Mouse (Mus musculus) CH12.LX (cell line): ENCODE results near the gene Mtg1. TPM values are rescaled to one million over a fixed set of nuclear protein-coding genes. Genes with fewer than 3 reads are reported as not detected.

Experiments
- DNase-seq: peaks from one replicate; pipeline ENCODE4 v3.0.0-alpha.2; 2013; ENCODE audit errors: extremely low read depth
- H3K27ac ChIP-seq: 2 replicates; pipeline ENCODE4 v1.5.1; 2012; ENCODE audit warnings: low read depth, mild to moderate bottlenecking, control low read depth, moderate library complexity; ENCODE audit not compliant: insufficient read depth
- H3K27me3 ChIP-seq: replicated peaks from 2 replicates; pipeline ENCODE3; 2012; ENCODE audit warnings: inconsistent platforms
- H3K36me3 ChIP-seq, 2 experiments: replicated peaks in 1 of 2; 2 replicates each; pipeline versions ENCODE3 to v1.6.1; 2012; ENCODE audit warnings: inconsistent platforms in 1 of 2, low read length in 1 of 2, mild to moderate bottlenecking in 1 of 2, mixed read lengths in 1 of 2, moderate library complexity in 1 of 2; ENCODE audit not compliant: control insufficient read depth in 1 of 2, insufficient read depth in 1 of 2
- H3K4me1 ChIP-seq, 2 experiments: 2 replicates each; pipeline ENCODE4 v1.6.1; 2012; ENCODE audit warnings: inconsistent platforms in 1 of 2, moderate library complexity in 1 of 2; ENCODE audit not compliant: insufficient read depth in 2 of 2, control insufficient read depth in 1 of 2
- H3K4me2 ChIP-seq: 2 replicates; pipeline ENCODE4 v1.6.1; 2012; ENCODE audit warnings: low read depth, mild to moderate bottlenecking, control low read depth; ENCODE audit not compliant: poor library complexity, insufficient read depth, severe bottlenecking
- H3K4me3 ChIP-seq, 3 experiments: fragments of 150-350 bp in 1 of 3; sonication (generic) in 1 of 3; replicated peaks in 1 of 3; 2 replicates each; pipeline versions ENCODE3 to v1.5.1; 2011 to 2012; ENCODE audit warnings: low read depth in 2 of 3, low read length in 2 of 3, mild to moderate bottlenecking in 2 of 3, moderate library complexity in 2 of 3, control low read depth in 1 of 3, improper control_type of control experiment in 1 of 3, inconsistent platforms in 1 of 3, mixed read lengths in 1 of 3; ENCODE audit not compliant: poor library complexity in 1 of 3
- H3K79me2 ChIP-seq: replicated peaks from 2 replicates; pipeline ENCODE4 v1.6.1; 2012; ENCODE audit warnings: mild to moderate bottlenecking, moderate library complexity; ENCODE audit not compliant: control insufficient read depth, poor library complexity, insufficient read depth, severe bottlenecking; ENCODE audit errors: extremely low read depth
- H3K9ac ChIP-seq: 2 replicates; pipeline ENCODE4 v1.6.1; 2012; ENCODE audit warnings: low read depth, mild to moderate bottlenecking, control low read depth, moderate library complexity; ENCODE audit not compliant: insufficient read depth
- H3K9me3 ChIP-seq: replicated peaks from 2 replicates; pipeline ENCODE3; 2012; ENCODE audit warnings: low read length, inconsistent platforms, mixed read lengths
- BHLHE40 ChIP-seq: IDR thresholded peaks from 2 replicates; pipeline ENCODE4 v1.6.1; 2011; ENCODE audit warnings: mild to moderate bottlenecking, low read depth, low read length, improper control_type of control experiment
- CHD1 ChIP-seq: IDR thresholded peaks from 2 replicates; pipeline ENCODE4 v1.6.1; 2012; ENCODE audit warnings: low read depth, low read length, improper control_type of control experiment, inconsistent platforms
- CHD2 ChIP-seq: IDR thresholded peaks from 2 replicates; pipeline ENCODE4 v1.6.1; 2011; ENCODE audit warnings: low read length, improper control_type of control experiment
- CTCF ChIP-seq, 2 experiments: IDR thresholded peaks in 1 of 2; conservative IDR thresholded peaks in 1 of 2; 2 replicates each; pipeline ENCODE4 v1.5.1; 2011 to 2012; ENCODE audit warnings: low read depth in 2 of 2, low read length in 2 of 2, improper control_type of control experiment in 1 of 2, inconsistent platforms in 1 of 2, mild to moderate bottlenecking in 1 of 2, moderate library complexity in 1 of 2
- E2F4 ChIP-seq: IDR thresholded peaks from 2 replicates; pipeline ENCODE4 v1.6.1; 2011; ENCODE audit warnings: low read depth, low read length, improper control_type of control experiment; ENCODE audit not compliant: insufficient replicate concordance
- ELF1 ChIP-seq: IDR thresholded peaks from 2 replicates; pipeline ENCODE4 v1.6.1; 2014; ENCODE audit warnings: low read depth, mild to moderate bottlenecking, inconsistent platforms, low read length, improper control_type of control experiment
- EP300 ChIP-seq: IDR thresholded peaks from 2 replicates; pipeline ENCODE4 v1.6.1; 2011; ENCODE audit warnings: low read length, improper control_type of control experiment
- ETS1 ChIP-seq: conservative IDR thresholded peaks from 2 replicates; pipeline ENCODE4 v1.6.1; 2012; ENCODE audit warnings: low read depth, mild to moderate bottlenecking, inconsistent platforms, low read length, improper control_type of control experiment, moderate library complexity
- IRF4 ChIP-seq: IDR thresholded peaks from 2 replicates; pipeline ENCODE4 v1.6.1; 2014; ENCODE audit warnings: low read depth, mild to moderate bottlenecking, inconsistent platforms, low read length, improper control_type of control experiment
- JUN ChIP-seq: IDR thresholded peaks from 2 replicates; pipeline ENCODE4 v1.6.1; 2011; ENCODE audit warnings: low read depth, mild to moderate bottlenecking, low read length, improper control_type of control experiment, moderate library complexity; ENCODE audit not compliant: insufficient read depth
- KAT2A ChIP-seq: IDR thresholded peaks from 2 replicates; pipeline ENCODE4 v1.6.1; 2012; ENCODE audit warnings: low read length, improper control_type of control experiment, inconsistent platforms; ENCODE audit not compliant: insufficient replicate concordance
- MAFK ChIP-seq: IDR thresholded peaks from 2 replicates; pipeline ENCODE4 v1.6.1; 2011; ENCODE audit warnings: low read length, improper control_type of control experiment; ENCODE audit not compliant: insufficient replicate concordance
- MAX ChIP-seq: IDR thresholded peaks from 2 replicates; pipeline ENCODE4 v1.6.1; 2011; ENCODE audit warnings: low read length, improper control_type of control experiment
- MAZ ChIP-seq: IDR thresholded peaks from 2 replicates; pipeline ENCODE4 v1.6.1; 2012; ENCODE audit warnings: low read depth, mild to moderate bottlenecking, inconsistent platforms, low read length, improper control_type of control experiment, moderate library complexity
- MEF2A ChIP-seq: IDR thresholded peaks from 2 replicates; pipeline ENCODE4 v1.6.1; 2014; ENCODE audit warnings: low read depth, mild to moderate bottlenecking, inconsistent platforms, low read length, improper control_type of control experiment, borderline replicate concordance
- MYC ChIP-seq: IDR thresholded peaks from 2 replicates; pipeline ENCODE4 v1.6.1; 2011; ENCODE audit warnings: low read depth, mild to moderate bottlenecking, improper control_type of control experiment, low read length
- NRF1 ChIP-seq: IDR thresholded peaks from 2 replicates; pipeline ENCODE4 v1.6.1; 2014; ENCODE audit warnings: low read depth, mild to moderate bottlenecking, inconsistent platforms, low read length, improper control_type of control experiment, moderate library complexity
- PAX5 ChIP-seq: IDR thresholded peaks from 2 replicates; pipeline ENCODE4 v1.6.1; 2012; ENCODE audit warnings: low read length, inconsistent platforms, mixed read lengths
- POLR2A ChIP-seq: IDR thresholded peaks from 2 replicates; pipeline ENCODE4 v1.6.1; 2011; ENCODE audit warnings: low read depth, mild to moderate bottlenecking, improper control_type of control experiment, low read length
- RAD21 ChIP-seq: IDR thresholded peaks from 2 replicates; pipeline ENCODE4 v1.6.1; 2011; ENCODE audit warnings: low read depth, mild to moderate bottlenecking, low read length, improper control_type of control experiment, moderate library complexity
- SMC3 ChIP-seq: IDR thresholded peaks from 2 replicates; pipeline ENCODE4 v1.6.1; 2011; ENCODE audit warnings: low read depth, low read length, improper control_type of control experiment
- TBP ChIP-seq: conservative IDR thresholded peaks from 2 replicates; pipeline ENCODE4 v1.6.1; 2011; ENCODE audit warnings: low read depth, low read length, improper control_type of control experiment
- UBTF ChIP-seq: IDR thresholded peaks from 2 replicates; pipeline ENCODE4 v1.6.1; 2012; ENCODE audit warnings: low read depth, mild to moderate bottlenecking, inconsistent platforms, low read length, improper control_type of control experiment, moderate library complexity
- USF2 ChIP-seq: conservative IDR thresholded peaks from 2 replicates; pipeline ENCODE4 v1.6.1; 2011; ENCODE audit warnings: low read depth, low read length, improper control_type of control experiment
- ZC3H11A ChIP-seq: IDR thresholded peaks from 2 replicates; pipeline ENCODE4 v1.6.1; 2012; ENCODE audit warnings: low read depth, mild to moderate bottlenecking, inconsistent platforms, low read length, improper control_type of control experiment
- ZKSCAN1 ChIP-seq: IDR thresholded peaks from 2 replicates; pipeline ENCODE4 v1.6.1; 2012; ENCODE audit warnings: low read depth, inconsistent platforms, low read length, improper control_type of control experiment, borderline replicate concordance
- ZMIZ1 ChIP-seq: IDR thresholded peaks from 2 replicates; pipeline ENCODE4 v1.6.1; 2012; ENCODE audit warnings: low read depth, mild to moderate bottlenecking, inconsistent platforms, low read length, improper control_type of control experiment
- ZNF384 ChIP-seq: IDR thresholded peaks from 2 replicates; pipeline ENCODE4 v1.6.1; 2012; ENCODE audit warnings: low read depth, low read length, improper control_type of control experiment, inconsistent platforms
- dilution Hi-C: fragments of 300-500 bp; cut with MboI; formaldehyde crosslinking; loops from 2 replicates; pipeline ENCODE4 v1.14.3; 2020; ENCODE audit warnings: low sequenced_read_pairs; ENCODE audit not compliant: extremely low pct_unique_long_range_greater_than_20kb, extremely low pct_ligation_motif_present
- in situ Hi-C: fragments of 300-500 bp; cut with MboI; formaldehyde crosslinking; loops from 3 replicates; pipeline ENCODE4 v1.14.3; 2019; ENCODE audit warnings: low sequenced_read_pairs, low pct_ligation_motif_present, low pct_unique_long_range_greater_than_20kb, mixed read lengths
- polyA plus RNA-seq: library from polyadenylated mRNA; unstranded; fragments of >175 nt; gene quantifications from 2 replicates; pipeline ENCODE4 v1.2.1, GENCODE M21; 2012; ENCODE audit warnings: low read depth; ENCODE audit not compliant: insufficient read length
- total RNA-seq, 2 experiments: library from RNA; depleted of rRNA; stranded (reverse); fragments of 300-350 nt in 1 of 2; fragments of >200 nt in 1 of 2; gene quantifications; 2 replicates each; pipeline ENCODE4 v1.2.3; 2012 to 2014

Mtg1 gene
- total and polyA plus RNA-seq, 3 experiments, result 26.6 to 39.8 (median 29.4) TPM

- Histone ChIP-seq H3K4me2 (no peak overlapping the region), H3K4me3 (no peak overlapping the region)
- no peak for DNase-seq
Measured at GRCm38 (mm10) chr7:140153829-140154217, 16.5 kb downstream of the Mtg1 start.

GRCm38 (mm10) chr7:140154218-140154927, 17.0 kb downstream of the Mtg1 start, which contains the start of gene Sprn:
TSS of gene Sprn (minus strand) at chr7:140154877.
- Histone ChIP-seq H3K4me1 (no peaks in the 10 kb centered on the region), H3K36me3 (peaks cover 9 to 34% of the 10 kb centered on the region in 2 experiments), H3K9me3 (no peaks in the 10 kb centered on the region), H3K27ac (no peak within 1 kb of the TSS), H3K27me3 (peaks cover 22% of the 10 kb centered on the region), H3K4me2 (no peak within 1 kb of the TSS), H3K79me2 (no peaks in the 10 kb centered on the region), H3K4me3 (no peak within 1 kb of the TSS)
- dilution Hi-C loops, result no loop called here
- DNase-seq, result no peak
- in situ Hi-C loops, result no loop called here
- no peak for TF ChIP-seq RAD21
- TF ChIP-seq BHLHE40, result no peak
- TF ChIP-seq CHD1, result no peak
- no peak for TF ChIP-seq ZKSCAN1
- no peak for TF ChIP-seq MAZ
- TF ChIP-seq MAFK, result no peak
- TF ChIP-seq ETS1, result no peak
- TF ChIP-seq CHD2, result no peak
- TF ChIP-seq ELF1, result no peak
- no peak for TF ChIP-seq ZMIZ1
- no peak for TF ChIP-seq PAX5
- TF ChIP-seq TBP, result no peak
- no peak for TF ChIP-seq E2F4
- TF ChIP-seq ZC3H11A, result no peak
- TF ChIP-seq POLR2A, result no peak
- TF ChIP-seq EP300, result no peak
- TF ChIP-seq NRF1, result no peak
- no peak for TF ChIP-seq JUN
- no peak for TF ChIP-seq USF2
- TF ChIP-seq, all 38 proteins: peak for 0
- H3K9ac ChIP-seq, result no peak within 1 kb of the TSS

More at GRCm38 (mm10) chr7:140153829-140154217, 16.5 kb downstream of the Mtg1 start:
- H3K36me3 ChIP-seq, result peaks cover 9 to 39% of the 10 kb centered on the region in 2 experiments
- peaks cover 16% of the 10 kb centered on the region for H3K27me3 ChIP-seq
- in situ Hi-C loops, result no loop called here
- no peak overlapping the region for H3K9ac ChIP-seq
- no peaks in the 10 kb centered on the region for H3K9me3 ChIP-seq
- no peak overlapping the region for H3K27ac ChIP-seq
- dilution Hi-C loops, result no loop called here
- no peaks in the 10 kb centered on the region for H3K79me2 ChIP-seq
- no peaks in the 10 kb centered on the region for H3K4me1 ChIP-seq
- TF ChIP-seq MAX (no peak), MYC (no peak), NRF1 (no peak), USF2 (no peak), CTCF (conservative IDR thresholded peaks at IDR 0.05 in 1 of 2, IDR thresholded peaks at IDR 0.05 in 1 of 2; ENCODE audit: low read depth in 2 of 2, low read length in 2 of 2) (no peak), KAT2A (no peak), MAZ (no peak), MEF2A (no peak), IRF4 (no peak), SMC3 (no peak), BHLHE40 (no peak), CHD2 (no peak), POLR2A (no peak), ZNF384 (no peak), UBTF (no peak), ETS1 (no peak), MAFK (no peak)
